Mouse (Mus musculus) midbrain, embryonic 15.5 days (tissue): ENCODE measurements around the gene Tlx2. TPM values are rescaled to one million over a fixed set of nuclear protein-coding genes. Genes with fewer than 3 reads are reported as not detected.

ENCODE experiments used
- ATAC-seq: fragments of 200-750 bp; cut with Nextera tagmentation; replicated peaks from 2 replicates; pipeline ENCODE4 v1.8.0; 2017; ENCODE audit warnings: moderate TSS enrichment
- H3K27ac ChIP-seq: fragments of 300-500 bp; sonication (generic); 2 replicates; pipeline ENCODE4 v1.5.1; 2015; ENCODE audit warnings: mild to moderate bottlenecking, inconsistent platforms
- H3K27me3 ChIP-seq: fragments of 300-500 bp; sonication (generic); replicated peaks from 2 replicates; pipeline ENCODE4 v1.6.1; 2015; ENCODE audit warnings: inconsistent platforms
- H3K36me3 ChIP-seq: fragments of 300-500 bp; sonication (generic); replicated peaks from 2 replicates; pipeline ENCODE4 v1.6.1; 2015; ENCODE audit warnings: inconsistent platforms
- H3K4me1 ChIP-seq: fragments of 300-500 bp; sonication (generic); 2 replicates; pipeline ENCODE4 v1.6.1; 2015; ENCODE audit warnings: inconsistent platforms
- H3K4me2 ChIP-seq: fragments of 300-500 bp; sonication (generic); 2 replicates; pipeline ENCODE4 v1.6.1; 2015; ENCODE audit warnings: inconsistent platforms, mild to moderate bottlenecking, moderate library complexity
- H3K4me3 ChIP-seq: fragments of 300-500 bp; sonication (generic); 2 replicates; pipeline ENCODE4 v1.5.1; 2015; ENCODE audit warnings: mild to moderate bottlenecking, inconsistent platforms
- H3K9ac ChIP-seq: fragments of 300-500 bp; sonication (generic); 2 replicates; pipeline ENCODE4 v1.6.1; 2015; ENCODE audit warnings: mild to moderate bottlenecking, inconsistent platforms
- H3K9me3 ChIP-seq: fragments of 300-500 bp; sonication (generic); 2 replicates; pipeline ENCODE4 v1.6.1; 2016; ENCODE audit warnings: inconsistent platforms
- WGBS: fragments of 180-500 bp; shearing (Covaris S2); methylation state at CpG from one replicate; pipeline ENCODE4 v1.1.7; 2015; ENCODE audit warnings: mixed read lengths; 5-methylcytosine and 5-hydroxymethylcytosine counted together
- polyA plus RNA-seq: library from polyadenylated mRNA; unstranded; fragments of >200 nt; fragmentation: Nextera tagmentation; extraction: Ambion mirVana; gene quantifications from 2 replicates; pipeline ENCODE4 v1.2.1, GENCODE M21; 2015

The Tlx2 gene
- polyA plus RNA-seq, 1 experiment from 2014 or later, result not detected

DNA sequence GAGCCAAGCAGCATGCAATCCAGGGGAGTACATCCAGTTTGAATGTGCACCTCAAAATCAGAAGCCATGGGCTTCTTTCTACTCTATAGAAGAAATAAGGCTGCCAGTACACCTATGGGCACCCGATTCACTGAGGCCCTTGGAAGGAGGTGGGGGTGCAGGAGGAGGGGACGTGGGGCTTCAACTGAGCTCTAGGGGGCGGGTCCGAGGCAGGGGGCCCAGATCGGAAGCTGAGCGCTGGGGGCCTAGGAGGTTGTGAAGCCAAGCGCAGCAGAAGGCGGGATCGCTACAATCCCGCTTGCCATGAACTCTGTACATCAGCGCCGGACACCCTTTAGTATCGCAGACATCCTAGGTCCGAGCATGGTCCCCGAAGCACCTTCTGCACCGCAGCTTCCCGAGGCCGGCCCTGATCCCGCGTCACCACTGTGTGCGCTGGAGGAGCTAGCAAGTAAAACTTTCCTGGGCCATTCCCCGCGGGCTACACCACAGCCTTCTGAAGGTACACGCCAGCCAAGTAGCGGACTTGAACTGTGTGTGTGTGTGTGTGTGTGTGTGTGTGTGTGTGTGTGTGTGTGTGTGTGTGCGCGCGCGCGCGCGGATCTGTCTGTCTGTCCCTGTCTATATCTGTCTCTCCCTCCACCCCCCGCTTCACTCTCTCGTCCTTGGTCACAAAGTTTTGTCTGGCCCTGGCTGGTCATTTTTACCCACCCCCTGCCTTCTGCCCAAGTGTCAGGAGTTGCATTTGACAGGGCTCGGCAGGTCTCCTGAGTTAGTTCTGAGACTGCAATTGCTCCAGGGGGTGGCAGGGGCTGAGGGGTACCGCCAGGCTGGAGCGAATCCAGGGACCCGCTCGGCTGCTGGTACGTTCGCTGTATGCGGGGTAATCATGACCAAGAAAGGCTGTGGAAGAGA, 16.3 kb upstream of the Tlx2 start, which contains the start of gene Lbx2:
Lbx2 (plus strand) TSS at position 247 of the 915 bp plus-strand sequence.
- ATAC-seq, result no peak
- no peaks in the 10 kb centered on the region for H3K36me3 ChIP-seq
- peaks cover 14% of the 10 kb centered on the region; the same call in 1 of the 2 replicates for H3K4me1 ChIP-seq
- H3K4me3 ChIP-seq, result 0 out of 2 replicates have a peak within 1 kb of the TSS, but pooled peaks have one; percentile 1
- 4% methylated on average over 42 of the region's 42 CpGs for WGBS
- peak within 1 kb of the TSS; percentile 13 for H3K4me2 ChIP-seq
- H3K9me3 ChIP-seq, result no peaks in the 10 kb centered on the region
- no peak within 1 kb of the TSS for H3K9ac ChIP-seq
- H3K27ac ChIP-seq, result no peak within 1 kb of the TSS
- H3K27me3 ChIP-seq, result peaks cover 90% of the 10 kb centered on the region

DNA sequence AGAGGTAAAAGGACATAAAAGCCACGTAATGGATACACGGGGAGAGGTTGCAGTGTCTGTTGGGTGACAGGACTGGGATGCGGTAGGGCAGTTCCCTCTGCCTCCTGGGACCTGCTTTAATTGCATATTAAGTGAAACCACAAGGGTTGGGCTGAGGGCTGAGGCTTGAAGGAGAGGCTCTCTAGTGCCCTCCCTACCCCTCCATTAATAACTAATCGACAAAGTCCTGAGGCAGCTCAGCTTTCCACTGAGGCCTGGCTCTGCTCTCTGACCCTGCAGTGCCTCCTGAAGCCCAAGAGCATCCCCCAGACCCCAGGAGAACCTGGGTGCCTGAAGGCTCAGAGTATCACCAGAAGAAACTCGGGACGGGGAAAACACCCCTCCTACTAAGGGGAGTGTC, 14.4 kb upstream of the Tlx2 start:
- no peak overlapping the region for H3K9ac ChIP-seq
- no peak overlapping the region for H3K4me2 ChIP-seq
- H3K4me1 ChIP-seq, result peaks cover 23% of the 10 kb centered on the region
- H3K4me3 ChIP-seq, result no peak overlapping the region
- no peak overlapping the region for H3K27ac ChIP-seq
- H3K36me3 ChIP-seq, result 0 out of 2 replicates have a peak, but pooled peaks cover 9% of the 10 kb centered on the region
- no peak for ATAC-seq
- peaks cover 74% of the 10 kb centered on the region for H3K27me3 ChIP-seq
- H3K9me3 ChIP-seq, result no peaks in the 10 kb centered on the region
- 4% methylated on average over 6 of the region's 6 CpGs for WGBS

DNA sequence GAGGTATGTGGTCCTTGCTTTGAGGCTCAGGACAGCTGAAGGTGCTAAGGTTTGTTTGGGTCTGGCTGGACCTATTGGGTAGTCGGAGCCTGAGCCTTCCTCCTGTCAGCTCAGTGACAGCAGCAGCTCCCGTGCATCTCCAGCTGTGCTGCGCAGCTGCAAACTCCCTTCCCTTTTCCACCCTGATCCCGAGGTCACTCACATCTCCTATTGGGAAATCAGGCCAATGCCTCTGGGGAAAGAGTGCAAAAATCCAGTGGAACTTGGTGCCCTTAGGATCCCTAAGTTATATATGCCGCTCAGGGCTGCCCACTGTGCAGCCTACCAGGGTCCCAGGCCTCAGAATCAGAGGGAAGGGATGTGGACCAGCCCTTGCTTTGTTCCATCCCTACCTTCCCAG, 13.4 kb upstream of the Tlx2 start:
- Histone ChIP-seq H3K9me3 (no peaks in the 10 kb centered on the region), H3K27me3 (peaks cover 66% of the 10 kb centered on the region), H3K4me2 (no peak overlapping the region), H3K9ac (no peak overlapping the region), H3K4me3 (no peak overlapping the region), H3K27ac (no peak overlapping the region), H3K36me3 (0 out of 2 replicates have a peak, but pooled peaks cover 9% of the 10 kb centered on the region), H3K4me1 (peaks cover 30% of the 10 kb centered on the region)
- 12% methylated on average over 5 of the region's 5 CpGs for WGBS
- ATAC-seq, result no peak

DNA sequence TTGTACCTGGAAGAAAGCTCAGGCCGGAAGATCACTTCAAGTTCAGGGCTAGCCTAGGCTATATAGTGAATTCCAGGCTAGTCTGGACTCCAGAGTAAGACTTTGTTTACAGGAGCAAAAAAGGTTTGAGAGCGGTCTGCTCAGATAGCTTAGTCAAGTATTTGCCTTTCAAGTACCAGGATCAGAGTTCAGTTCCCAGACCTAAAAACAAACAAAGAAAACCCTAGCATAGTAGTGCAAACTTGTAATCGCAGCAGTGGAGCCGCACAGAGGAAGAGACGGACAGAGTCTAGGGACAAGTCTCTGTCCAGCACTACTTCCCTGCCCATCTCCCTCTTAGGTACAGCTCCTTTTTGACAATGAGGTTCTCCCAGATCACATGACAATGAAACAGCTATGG, 10.1 kb upstream of the Tlx2 start:
- Histone ChIP-seq H3K4me1 (peaks cover 29% of the 10 kb centered on the region), H3K27ac (no peak overlapping the region), H3K9me3 (no peaks in the 10 kb centered on the region), H3K27me3 (peaks cover 47% of the 10 kb centered on the region), H3K4me3 (no peak overlapping the region), H3K4me2 (no peak overlapping the region), H3K9ac (no peak overlapping the region), H3K36me3 (0 out of 2 replicates have a peak, but pooled peaks cover 9% of the 10 kb centered on the region)
- 92% methylated on average over 5 of the region's 5 CpGs for WGBS
- ATAC-seq, result no peak

DNA sequence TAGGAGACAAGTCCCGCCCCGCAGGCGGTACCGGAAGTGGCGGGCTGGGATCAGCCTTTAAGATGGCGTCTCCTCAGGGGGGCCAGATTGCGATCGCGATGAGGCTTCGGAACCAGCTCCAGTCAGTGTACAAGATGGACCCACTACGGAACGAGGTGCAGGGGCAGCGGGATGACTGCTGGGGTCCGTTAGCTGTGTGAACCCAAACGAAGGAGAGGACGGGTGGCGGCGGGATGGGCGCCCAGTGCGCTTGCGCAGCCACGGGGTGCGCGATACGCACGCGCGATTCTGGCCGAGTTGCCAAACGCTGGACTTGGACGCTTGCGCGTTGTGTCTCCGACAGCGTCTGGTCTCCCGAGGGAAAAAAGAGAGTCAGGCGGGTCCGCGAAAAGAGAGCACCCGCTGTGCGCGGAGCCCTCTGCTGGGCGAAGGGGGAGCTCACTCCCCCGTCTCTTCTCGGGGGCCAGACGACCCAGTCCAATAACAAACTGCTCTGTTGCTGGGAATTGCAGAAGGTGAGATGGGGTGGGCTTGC, 8.3 kb upstream of the Tlx2 start:
- Histone ChIP-seq H3K27ac (peak overlapping the region; percentile 95), H3K9ac (peak overlapping the region; percentile 88), H3K9me3 (no peaks in the 10 kb centered on the region), H3K27me3 (peaks cover 47% of the 10 kb centered on the region), H3K36me3 (0 out of 2 replicates have a peak, but pooled peaks cover 9% of the 10 kb centered on the region), H3K4me1 (peaks cover 26% of the 10 kb centered on the region), H3K4me3 (peak overlapping the region; percentile 92), H3K4me2 (peak overlapping the region; percentile 95)
- 0% methylated on average over 46 of the region's 46 CpGs for WGBS
- ATAC-seq, result peak; percentile 91

DNA sequence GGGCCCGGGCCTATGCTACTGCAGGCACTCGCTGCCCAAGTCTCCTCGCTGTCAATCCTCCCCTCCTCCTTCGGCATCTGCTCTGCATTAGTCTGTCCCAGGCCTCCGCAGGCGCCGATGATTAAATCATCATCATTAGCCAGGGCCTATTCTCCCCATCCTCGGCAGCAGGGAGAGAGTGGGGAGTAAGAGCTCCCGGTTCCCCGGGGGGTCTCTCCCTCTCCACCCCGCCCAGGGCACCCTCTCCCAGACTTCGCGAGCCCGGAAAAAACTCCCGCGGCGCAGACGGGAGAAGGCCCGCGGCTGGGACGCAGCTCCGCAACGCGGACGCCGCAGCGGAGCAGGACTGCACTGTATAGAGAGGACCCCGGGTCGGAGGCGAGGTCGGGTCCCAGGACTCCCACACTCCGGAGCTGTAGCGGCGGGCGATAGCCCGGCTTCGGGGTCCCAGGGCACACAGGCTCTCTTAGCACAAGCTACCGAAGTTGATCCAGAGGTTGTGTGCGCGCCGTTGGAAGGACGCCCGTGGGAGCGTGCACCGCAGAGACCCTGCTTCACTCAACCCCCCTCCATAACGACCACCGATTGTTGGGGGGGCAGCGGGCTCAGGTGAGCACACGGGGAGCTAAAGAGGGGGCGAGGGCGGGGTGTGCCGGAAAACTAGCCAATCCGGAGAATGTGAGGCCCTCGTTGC, 7.7 kb upstream of the Tlx2 start, which contains the start of gene Pcgf1:
Pcgf1 (plus strand) TSS at position 240 of the 694 bp plus-strand sequence.
- peak within 1 kb of the TSS; percentile 88 for H3K9ac ChIP-seq
- peaks cover 25% of the 10 kb centered on the region for H3K4me1 ChIP-seq
- H3K27ac ChIP-seq, result peak within 1 kb of the TSS; percentile 95
- ATAC-seq, result peak; percentile 95
- H3K9me3 ChIP-seq, result no peaks in the 10 kb centered on the region
- peaks cover 43% of the 10 kb centered on the region for H3K27me3 ChIP-seq
- under 1% methylated on average over 54 of the region's 54 CpGs for WGBS
- H3K4me3 ChIP-seq, result peak within 1 kb of the TSS; percentile 92
- H3K36me3 ChIP-seq, result 0 out of 2 replicates have a peak, but pooled peaks cover 9% of the 10 kb centered on the region
- peak within 1 kb of the TSS; percentile 95 for H3K4me2 ChIP-seq

DNA sequence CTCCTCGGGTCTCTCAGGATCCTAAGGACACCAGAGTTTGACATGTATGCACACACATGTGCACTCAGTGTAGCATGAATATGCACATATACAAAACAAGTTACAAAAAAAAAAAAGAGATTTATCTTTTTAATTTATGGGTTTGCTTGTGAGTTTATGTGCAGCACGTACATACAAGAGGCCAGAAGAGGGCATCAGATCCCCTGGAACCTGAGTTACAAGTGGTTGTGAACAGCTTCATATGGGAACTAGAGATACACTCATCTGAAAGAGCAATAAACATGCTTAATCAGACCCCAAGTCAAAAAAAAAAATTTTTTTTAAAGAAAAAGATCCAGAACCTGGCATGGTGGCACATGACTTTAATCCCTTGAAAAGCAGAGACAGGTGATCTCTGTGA, 4.9 kb upstream of the Tlx2 start:
- Histone ChIP-seq H3K27ac (no peak overlapping the region), H3K9me3 (no peaks in the 10 kb centered on the region), H3K9ac (no peak overlapping the region), H3K27me3 (peaks cover 60% of the 10 kb centered on the region), H3K4me3 (no peak overlapping the region), H3K4me1 (peaks cover 31% of the 10 kb centered on the region), H3K36me3 (no peaks in the 10 kb centered on the region), H3K4me2 (no peak overlapping the region)
- ATAC-seq, result no peak
- WGBS, result 12% methylated on average over 2 of the region's 2 CpGs

DNA sequence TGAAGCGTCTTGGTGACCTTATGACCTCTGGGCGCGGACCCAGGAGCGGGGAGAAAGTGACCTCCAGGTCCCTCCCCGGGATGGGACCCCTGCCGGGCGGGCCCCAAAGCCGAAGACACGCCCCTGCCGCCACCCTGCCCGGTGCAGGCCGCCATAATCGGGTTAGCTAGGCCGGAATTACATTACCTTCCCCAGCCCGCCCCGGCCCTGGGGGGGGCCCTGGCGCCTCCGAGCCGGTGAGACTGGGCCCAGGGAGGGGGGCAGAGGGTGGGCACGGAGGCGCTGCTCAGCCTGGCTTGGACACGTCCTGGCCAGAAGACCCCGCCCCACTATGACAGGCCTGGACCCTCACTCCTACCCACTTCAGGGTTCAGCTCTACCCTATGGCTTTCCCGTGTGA, 1.1 kb upstream of the Tlx2 start:
- H3K27ac ChIP-seq, result no peak overlapping the region
- WGBS, result 1% methylated on average over 23 of the region's 24 CpGs
- H3K36me3 ChIP-seq, result no peaks in the 10 kb centered on the region
- no peak overlapping the region for H3K4me2 ChIP-seq
- peaks cover 27% of the 10 kb centered on the region for H3K4me1 ChIP-seq
- ATAC-seq, result 0 out of 2 replicates have a peak, but pooled peaks have one; percentile 13
- H3K4me3 ChIP-seq, result no peak overlapping the region
- no peaks in the 10 kb centered on the region for H3K9me3 ChIP-seq
- H3K9ac ChIP-seq, result no peak overlapping the region
- H3K27me3 ChIP-seq, result peaks cover 94% of the 10 kb centered on the region

DNA sequence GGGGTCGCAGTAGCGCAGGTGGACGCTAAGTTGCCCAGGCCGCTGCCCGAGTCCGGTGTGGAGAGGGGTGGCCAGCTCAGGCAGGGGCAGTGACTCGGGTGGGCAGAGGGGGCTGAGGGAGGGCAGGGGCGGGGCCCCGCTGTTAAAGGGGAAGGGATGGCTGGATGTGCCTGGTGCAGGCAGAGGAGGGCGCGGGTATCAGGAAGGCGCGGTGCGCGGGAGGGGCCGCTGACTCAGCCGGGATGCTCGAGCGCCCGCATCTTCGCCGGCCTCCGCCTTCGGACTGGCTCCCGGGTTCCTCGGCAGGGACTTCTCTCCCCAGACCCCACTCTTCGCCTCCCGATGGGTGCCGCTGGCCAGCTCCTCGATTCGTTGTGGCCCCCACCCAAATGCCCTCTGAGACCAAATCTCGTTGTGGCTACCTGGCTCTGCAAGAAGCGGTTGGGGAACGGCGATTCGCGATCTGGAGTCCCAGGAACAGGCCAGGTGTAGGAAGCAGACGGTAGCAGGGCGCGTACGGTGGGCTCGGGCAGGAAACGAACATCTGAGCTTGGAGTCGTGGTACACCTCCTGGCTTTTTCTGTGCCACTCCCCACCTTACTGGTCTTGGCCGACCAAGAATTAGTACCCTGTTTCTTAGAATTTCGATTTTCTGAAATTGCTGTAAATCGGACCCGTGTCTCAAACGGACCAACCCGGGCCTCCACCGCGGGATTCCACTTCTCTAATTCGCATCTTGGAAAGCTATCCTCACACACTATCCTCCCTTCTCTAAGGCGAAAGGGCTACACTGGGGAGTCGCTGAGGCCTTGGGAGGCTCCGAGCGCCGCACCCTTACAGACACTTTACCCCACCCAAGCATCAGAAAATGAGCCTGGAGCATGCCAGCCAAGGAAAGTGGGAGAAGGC, 472 bp upstream of the Tlx2 start:
- Histone ChIP-seq H3K9me3 (no peaks in the 10 kb centered on the region), H3K4me1 (peaks cover 27% of the 10 kb centered on the region), H3K27ac (no peak overlapping the region), H3K4me2 (no peak overlapping the region), H3K4me3 (0 out of 2 replicates have a peak overlapping the region, but pooled peaks have one; percentile 2), H3K9ac (no peak overlapping the region), H3K36me3 (no peaks in the 10 kb centered on the region), H3K27me3 (peaks cover 94% of the 10 kb centered on the region)
- WGBS, result 1% methylated on average over 56 of the region's 58 CpGs
- ATAC-seq, result no peak

DNA sequence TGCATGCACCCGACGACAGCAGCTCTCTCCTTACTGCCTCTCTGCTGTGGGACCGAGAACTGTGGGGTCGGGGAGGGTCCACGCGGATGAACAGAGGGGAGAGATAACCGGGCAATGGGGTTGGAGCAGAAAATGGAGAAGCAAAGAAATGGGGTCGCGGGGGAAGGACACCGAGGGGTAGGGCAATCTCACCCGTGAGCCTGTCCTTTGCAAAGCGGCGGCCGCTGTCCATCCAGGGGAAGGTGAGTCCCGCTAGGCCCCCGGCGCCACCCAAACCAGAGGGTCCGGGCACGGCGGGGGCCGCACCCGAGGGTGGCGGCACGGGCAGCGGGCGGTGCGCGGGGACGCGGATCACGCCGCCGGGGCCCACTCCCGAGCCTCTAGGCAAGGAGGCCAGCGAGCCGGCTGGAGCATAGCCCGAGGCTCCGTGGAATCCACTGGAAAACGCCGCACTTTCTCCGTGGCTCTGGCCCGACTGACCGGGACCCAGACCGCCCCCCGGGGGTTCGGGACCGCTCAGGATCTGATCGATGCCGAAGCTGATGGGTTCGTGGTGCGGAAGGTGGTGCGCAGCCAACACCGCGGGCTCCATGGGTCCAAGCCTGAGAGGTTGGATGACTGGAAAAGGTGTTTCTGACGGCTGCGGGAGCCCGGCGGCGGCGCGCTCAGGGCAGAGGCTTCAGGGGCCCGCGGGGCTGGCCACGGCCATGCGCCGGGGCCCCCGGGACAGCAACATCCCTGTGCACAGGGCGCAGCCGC, 426 bp downstream of the Tlx2 start:
- peak; percentile 51 for ATAC-seq

More for the DNA sequence above, 426 bp downstream of the Tlx2 start:
- 1% methylated on average over 69 of the region's 69 CpGs for WGBS
- Histone ChIP-seq H3K36me3 (no peaks in the 10 kb centered on the region), H3K4me1 (peaks cover 27% of the 10 kb centered on the region), H3K9me3 (no peaks in the 10 kb centered on the region), H3K9ac (no peak overlapping the region), H3K27ac (no peak overlapping the region), H3K27me3 (peaks cover 94% of the 10 kb centered on the region), H3K4me2 (no peak overlapping the region), H3K4me3 (0 out of 2 replicates have a peak overlapping the region, but pooled peaks have one; percentile 2)
